Mouse (Mus musculus): ENCODE data around the gene Tomm7. TPM values are rescaled to one million over a fixed set of nuclear protein-coding genes. Genes with fewer than 3 reads are reported as not detected.
"Not testable (repeated sequence)": the region's sequence is repeated elsewhere in the genome, so short reads cannot be mapped to it uniquely, and the experiment has no call there.

Tomm7 gene
- total and polyA plus RNA-seq, 3 experiments = 133 to 184 (median 142) TPM

GRCm38 (mm10) chr5:23844531-23844841 is 525 bp upstream of the Tomm7 start:
- dilution Hi-C loops (cut with MboI; ENCODE audit: extremely low pct_ligation_motif_present, extremely low pct_unique_long_range_greater_than_20kb, low sequenced_read_pairs) = no loop called here
- Histone ChIP-seq H3K27me3 (replicated peaks) (no peaks in the 10 kb centered on the region), H3K9ac (ENCODE audit: insufficient read depth, low read depth) (peak overlapping the region; percentile 63), H3K4me2 (ENCODE audit: insufficient read depth, low read depth, poor library complexity, severe bottlenecking) (peak overlapping the region; percentile 94), H3K4me3 (replicated peaks in 1 of 3; ENCODE audit: low read depth in 2 of 3, low read length in 2 of 3, poor library complexity in 1 of 3) (peak overlapping the region; percentile 54 to 100 (median 70)), H3K9me3 (replicated peaks; ENCODE audit: low read length) (peaks cover 5% of the 10 kb centered on the region), H3K4me1 (ENCODE audit: control insufficient read depth in 1 of 2, insufficient read depth in 2 of 2) (peaks cover 5 to 22% of the 10 kb centered on the region in 2 experiments), H3K36me3 (replicated peaks in 1 of 2; ENCODE audit: control insufficient read depth in 1 of 2, insufficient read depth in 1 of 2, low read length in 1 of 2) (peaks cover 14 to 20% of the 10 kb centered on the region in 2 experiments), H3K79me2 (replicated peaks; ENCODE audit: control insufficient read depth, extremely low read depth, insufficient read depth, poor library complexity, severe bottlenecking) (peaks cover 23% of the 10 kb centered on the region), H3K27ac (ENCODE audit: insufficient read depth, low read depth) (no peak overlapping the region)
- no peak for TF ChIP-seq MAX (IDR thresholded peaks at IDR 0.05; ENCODE audit: low read length)
- TF ChIP-seq CHD1 (IDR thresholded peaks at IDR 0.05; ENCODE audit: low read depth, low read length) = no peak
- TF ChIP-seq JUND (conservative IDR thresholded peaks at IDR 0.05; ENCODE audit: low read depth, low read length) = no peak
- no peak for TF ChIP-seq SIN3A (IDR thresholded peaks at IDR 0.05; ENCODE audit: low read length)
- no peak for TF ChIP-seq CHD2 (IDR thresholded peaks at IDR 0.05; ENCODE audit: low read length)
- TF ChIP-seq RCOR1 (conservative IDR thresholded peaks at IDR 0.05; ENCODE audit: low read depth, low read length) = no peak
- no peak for DNase-seq (ENCODE audit: extremely low read depth)
- in situ Hi-C loops (cut with MboI; ENCODE audit: low pct_ligation_motif_present, low pct_unique_long_range_greater_than_20kb, low sequenced_read_pairs) = no loop called here

- dilution Hi-C loops (cut with MboI; ENCODE audit: extremely low pct_ligation_motif_present, extremely low pct_unique_long_range_greater_than_20kb, low sequenced_read_pairs) (no loop called here), in situ Hi-C loops (cut with MboI; ENCODE audit: low pct_ligation_motif_present, low pct_unique_long_range_greater_than_20kb, low sequenced_read_pairs) (no loop called here)
- Histone ChIP-seq H3K27me3 (replicated peaks) (no peaks in the 10 kb centered on the region), H3K36me3 (replicated peaks in 1 of 2; ENCODE audit: control insufficient read depth in 1 of 2, insufficient read depth in 1 of 2, low read length in 1 of 2) (peaks cover 14 to 38% of the 10 kb centered on the region in 2 experiments), H3K4me1 (ENCODE audit: control insufficient read depth in 1 of 2, insufficient read depth in 2 of 2) (peaks cover 5 to 20% of the 10 kb centered on the region in 2 experiments), H3K4me2 (ENCODE audit: insufficient read depth, low read depth, poor library complexity, severe bottlenecking) (no peak overlapping the region), H3K79me2 (replicated peaks; ENCODE audit: control insufficient read depth, extremely low read depth, insufficient read depth, poor library complexity, severe bottlenecking) (peaks cover 16% of the 10 kb centered on the region), H3K9ac (ENCODE audit: insufficient read depth, low read depth) (no peak overlapping the region), H3K9me3 (replicated peaks; ENCODE audit: low read length) (no peaks in the 10 kb centered on the region), H3K4me3 (replicated peaks in 1 of 3; ENCODE audit: low read depth in 2 of 3, low read length in 2 of 3, poor library complexity in 1 of 3) (no peak overlapping the region), H3K27ac (ENCODE audit: insufficient read depth, low read depth) (no peak overlapping the region)
- no peak for TF ChIP-seq NRF1 (IDR thresholded peaks at IDR 0.05; ENCODE audit: low read depth, low read length)
- no peak for TF ChIP-seq MAZ (IDR thresholded peaks at IDR 0.05; ENCODE audit: low read depth, low read length)
- no peak for TF ChIP-seq ZNF384 (IDR thresholded peaks at IDR 0.05; ENCODE audit: low read depth, low read length)
- no peak for TF ChIP-seq MEF2A (IDR thresholded peaks at IDR 0.05; ENCODE audit: borderline replicate concordance, low read depth, low read length)
- no peak for TF ChIP-seq MXI1 (IDR thresholded peaks at IDR 0.05; ENCODE audit: low read depth, low read length)
- TF ChIP-seq KAT2A (IDR thresholded peaks at IDR 0.05; ENCODE audit: insufficient replicate concordance, low read length) = no peak
- no peak for TF ChIP-seq ETS1 (conservative IDR thresholded peaks at IDR 0.05; ENCODE audit: low read depth, low read length)
- no peak for TF ChIP-seq RAD21 (IDR thresholded peaks at IDR 0.05; ENCODE audit: low read depth, low read length)
- TF ChIP-seq MYC (IDR thresholded peaks at IDR 0.05; ENCODE audit: low read depth, low read length) = no peak
- no peak for TF ChIP-seq CTCF (conservative IDR thresholded peaks at IDR 0.05 in 1 of 2, IDR thresholded peaks at IDR 0.05 in 1 of 2; ENCODE audit: low read depth in 2 of 2, low read length in 2 of 2)
- TF ChIP-seq CHD2 (IDR thresholded peaks at IDR 0.05; ENCODE audit: low read length) = no peak
- TF ChIP-seq UBTF (IDR thresholded peaks at IDR 0.05; ENCODE audit: low read depth, low read length) = no peak
- no peak for TF ChIP-seq ZMIZ1 (IDR thresholded peaks at IDR 0.05; ENCODE audit: low read depth, low read length)
- no peak for TF ChIP-seq POLR2A (IDR thresholded peaks at IDR 0.05; ENCODE audit: low read depth, low read length)
- no peak for TF ChIP-seq TCF12 (IDR thresholded peaks at IDR 0.05; ENCODE audit: low read depth, low read length)
- no peak for TF ChIP-seq EP300 (IDR thresholded peaks at IDR 0.05; ENCODE audit: low read length)
- TF ChIP-seq SMC3 (IDR thresholded peaks at IDR 0.05; ENCODE audit: low read depth, low read length) = no peak
- TF ChIP-seq JUND (conservative IDR thresholded peaks at IDR 0.05; ENCODE audit: low read depth, low read length) = no peak
- TF ChIP-seq ELF1 (IDR thresholded peaks at IDR 0.05; ENCODE audit: low read depth, low read length) = no peak
- no peak for DNase-seq (ENCODE audit: extremely low read depth)
Measured at GRCm38 (mm10) chr5:23838158-23838557, 5.8 kb downstream of the Tomm7 start.

DNA sequence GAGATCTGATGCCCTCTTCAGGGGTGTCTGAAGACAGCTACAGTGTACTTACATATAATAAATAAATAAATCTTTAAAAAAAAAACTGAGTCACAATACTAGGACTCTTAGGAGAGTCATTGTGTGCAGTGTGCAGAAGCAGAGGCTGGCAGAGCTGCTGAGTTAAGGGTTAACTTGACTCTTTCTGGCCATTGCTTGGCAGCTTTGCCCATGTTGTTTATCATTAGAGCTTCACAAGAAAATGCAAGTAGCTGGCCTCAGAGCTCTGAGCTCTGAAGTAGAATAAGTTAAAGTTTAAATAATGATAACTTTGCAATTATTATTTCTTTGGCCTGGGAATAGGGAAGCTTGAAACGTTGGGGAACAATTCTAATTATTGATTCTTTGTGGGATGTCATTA is 8.3 kb downstream of the Tomm7 start:
- dilution Hi-C loops (cut with MboI; ENCODE audit: extremely low pct_ligation_motif_present, extremely low pct_unique_long_range_greater_than_20kb, low sequenced_read_pairs); H3K79me2 ChIP-seq (replicated peaks; ENCODE audit: control insufficient read depth, extremely low read depth, insufficient read depth, poor library complexity, severe bottlenecking); H3K9me3 ChIP-seq (replicated peaks; ENCODE audit: low read length); H3K4me2 ChIP-seq (ENCODE audit: insufficient read depth, low read depth, poor library complexity, severe bottlenecking); H3K27me3 ChIP-seq (replicated peaks); H3K4me1 ChIP-seq (ENCODE audit: control insufficient read depth in 1 of 2, insufficient read depth in 2 of 2); in situ Hi-C loops (cut with MboI; ENCODE audit: low pct_ligation_motif_present, low pct_unique_long_range_greater_than_20kb, low sequenced_read_pairs); H3K27ac ChIP-seq (ENCODE audit: insufficient read depth, low read depth); H3K9ac ChIP-seq (ENCODE audit: insufficient read depth, low read depth); H3K4me3 ChIP-seq (replicated peaks in 1 of 3; ENCODE audit: low read depth in 2 of 3, low read length in 2 of 3, poor library complexity in 1 of 3); DNase-seq (ENCODE audit: extremely low read depth): not testable (repeated sequence)
- H3K36me3 ChIP-seq (replicated peaks in 1 of 2; ENCODE audit: control insufficient read depth in 1 of 2, insufficient read depth in 1 of 2, low read length in 1 of 2) = peaks cover 7 to 24% of the 10 kb centered on the region in 2 experiments

Measured in CH12.LX (cell line).